Mouse (Mus musculus) activated CD4-positive, CD25-positive, alpha-beta regulatory T cell, adult 4 months (primary cell): ENCODE data around the gene Ankrd12. TPM values are rescaled to one million over a fixed set of nuclear protein-coding genes. Genes with fewer than 3 reads are reported as not detected.
"Not testable (repeated sequence)": the region's sequence is repeated elsewhere in the genome, so short reads cannot be mapped to it uniquely, and the experiment has no call there.

Source experiments
- ATAC-seq: one replicate; pipeline ENCODE4 v1.8.0; 2017
- polyA plus RNA-seq, 2 experiments: library from polyadenylated mRNA; unstranded; fragments of 100-300 nt; shearing (Covaris generic); gene quantifications; one replicate each; pipeline ENCODE4 v1.2.1; 2017

The Ankrd12 gene
- polyA plus RNA-seq, 2 experiments from 2014 or later: 111 to 127 TPM

DNA sequence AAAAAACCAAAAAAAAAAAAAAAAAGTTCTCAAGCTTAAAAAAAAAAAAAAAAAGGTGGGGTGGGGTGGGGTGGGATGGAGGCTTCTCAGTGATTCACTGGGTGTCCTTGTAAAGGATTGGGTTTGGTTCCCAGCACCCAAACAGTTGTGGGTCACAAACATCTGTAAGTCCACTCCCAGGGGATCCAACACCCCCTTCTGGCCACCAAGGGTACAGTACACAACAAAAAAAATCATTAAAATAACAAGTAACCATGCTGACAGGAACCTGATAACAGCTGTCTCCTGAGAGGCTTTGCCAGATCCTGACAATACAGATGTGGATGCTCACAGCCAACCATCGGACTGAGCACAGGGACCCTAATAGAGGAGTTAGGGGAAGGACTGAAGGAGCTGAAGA, 7.6 kb upstream of the Ankrd12 start:
- ATAC-seq: no peak

DNA sequence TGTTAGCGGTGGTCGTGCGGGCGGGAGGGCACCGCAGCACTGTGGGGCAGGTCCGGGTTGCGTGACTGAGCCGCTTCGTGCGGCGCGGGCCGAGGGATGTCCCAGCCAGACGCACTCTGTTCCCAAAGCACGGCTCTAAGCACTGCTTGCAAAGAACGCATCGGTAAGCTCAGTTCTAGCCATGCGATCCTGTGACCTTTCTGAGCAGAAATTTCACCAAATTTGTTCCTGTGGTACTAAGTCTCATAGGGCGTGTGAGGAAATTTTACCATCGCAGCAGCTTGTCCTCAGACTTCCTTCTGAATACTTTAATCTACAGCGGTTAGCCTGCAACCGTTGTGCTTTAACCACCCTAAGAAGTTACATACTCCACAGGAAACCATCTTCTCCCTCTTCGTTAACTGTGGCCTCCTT, 555 bp upstream of the Ankrd12 start:
- ATAC-seq: no peak

DNA sequence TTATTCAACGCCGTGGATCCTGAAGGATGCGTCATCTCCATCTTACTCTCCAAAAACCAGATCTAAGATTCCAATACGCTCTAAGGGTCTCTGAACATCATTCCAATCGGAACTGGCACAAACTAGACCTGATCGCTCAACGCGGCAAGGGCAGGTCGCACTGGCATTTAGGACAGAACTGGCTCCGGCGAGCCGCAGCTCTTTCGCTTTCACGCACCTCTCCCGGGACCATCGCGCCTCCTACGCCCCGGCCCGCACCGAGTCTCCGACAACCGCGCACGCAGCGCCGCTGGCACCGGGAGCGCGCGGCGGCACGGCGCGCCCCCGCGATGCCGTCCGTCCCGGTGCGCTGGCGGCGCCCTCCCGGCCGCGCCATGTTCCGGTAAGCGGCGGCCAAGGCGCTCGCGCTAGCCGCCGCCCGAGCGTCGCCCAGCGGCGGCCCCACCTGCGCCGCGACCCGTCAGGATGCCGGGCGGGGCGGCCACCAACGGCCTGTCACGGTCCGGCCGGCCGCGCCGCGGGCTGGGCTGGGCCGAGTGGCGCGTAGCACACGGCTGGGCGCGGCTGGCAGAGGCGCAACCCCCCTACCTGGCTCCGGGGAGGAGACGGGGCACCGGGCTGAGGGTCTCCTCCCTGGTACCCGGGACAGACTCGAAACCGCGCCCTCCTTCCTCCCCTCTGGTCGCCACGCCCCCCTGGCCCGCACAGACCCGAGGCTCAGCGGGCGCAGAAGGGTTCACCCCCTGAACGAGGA, 538 bp downstream of the Ankrd12 start:
- peak; percentile 12 for ATAC-seq

DNA sequence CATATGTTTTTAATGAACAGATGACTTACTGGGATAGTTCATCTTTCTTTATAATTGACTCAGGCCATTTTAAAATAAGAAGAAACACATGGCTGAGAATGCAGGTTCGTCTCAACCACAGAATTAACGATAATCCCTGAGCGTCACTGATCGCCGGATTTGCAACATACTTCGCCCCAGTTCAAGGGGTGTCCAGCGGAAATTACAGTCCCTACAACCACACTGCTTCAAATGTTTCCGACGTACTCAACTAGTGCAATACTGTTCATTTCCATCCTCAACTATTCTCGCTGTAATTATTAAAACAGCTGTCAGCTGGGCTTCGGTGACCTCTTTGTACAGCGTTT, 1.1 kb downstream of the Ankrd12 start:
- ATAC-seq: peak; percentile 12

DNA sequence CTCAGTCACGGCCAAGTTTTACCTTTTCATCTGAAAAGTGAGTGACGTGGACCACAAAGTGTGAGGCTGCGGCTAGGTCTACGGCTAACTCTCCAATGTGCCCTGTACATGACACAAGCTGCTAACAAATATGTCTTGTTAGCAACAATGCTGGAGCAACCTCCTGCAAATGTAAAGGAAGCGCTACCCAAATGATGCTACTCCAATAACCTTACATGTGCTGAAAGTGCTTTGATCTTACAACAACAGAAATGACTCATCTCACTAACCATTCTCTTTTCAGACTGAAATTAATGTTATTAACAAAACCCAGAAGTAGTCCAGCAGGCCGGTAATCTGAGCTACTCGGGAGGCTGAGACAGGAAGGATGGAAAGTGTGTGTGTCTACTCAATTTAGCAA, 2.9 kb downstream of the Ankrd12 start:
- peak; percentile 44 for ATAC-seq

DNA sequence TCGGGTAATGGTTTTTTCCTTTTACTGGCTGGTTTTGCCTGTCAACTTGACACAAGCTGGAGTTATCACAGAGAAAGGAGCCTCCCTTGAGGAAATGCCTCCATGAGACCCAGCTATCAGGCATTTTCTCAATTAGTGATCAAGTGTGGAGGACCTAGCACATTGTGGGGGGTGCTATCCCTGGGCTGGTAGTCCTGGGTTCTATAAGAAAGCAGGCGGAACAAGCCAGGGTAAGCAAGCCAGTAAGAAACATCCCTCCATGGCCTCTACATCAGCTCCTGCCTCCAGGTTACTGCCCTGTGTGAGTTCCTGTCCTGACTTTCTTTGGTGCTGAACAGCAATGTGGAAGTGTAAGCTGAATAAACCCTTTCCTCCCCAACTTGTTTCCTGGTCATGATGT, 7.9 kb downstream of the Ankrd12 start:
- not testable (repeated sequence) for ATAC-seq

DNA sequence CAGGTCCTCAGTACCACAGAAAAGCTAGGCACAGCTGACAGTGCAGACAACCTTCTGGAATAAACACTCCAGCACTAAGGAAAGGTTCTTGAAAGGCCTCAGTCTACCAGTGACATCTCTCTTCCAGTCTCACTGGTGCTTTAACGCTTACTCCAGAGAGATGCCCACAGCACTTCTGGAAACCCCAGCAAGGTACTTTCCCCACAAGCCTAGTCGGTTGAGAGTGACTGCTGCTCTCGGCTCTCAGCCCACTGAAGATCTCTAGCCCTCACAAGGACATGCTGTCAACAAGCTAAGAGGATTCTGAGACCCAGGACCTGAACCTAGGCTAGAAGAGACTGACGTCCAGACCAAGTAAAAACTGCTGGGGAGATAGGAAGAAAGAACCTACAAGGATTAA, 11.8 kb downstream of the Ankrd12 start:
- ATAC-seq: peak; percentile 81

DNA sequence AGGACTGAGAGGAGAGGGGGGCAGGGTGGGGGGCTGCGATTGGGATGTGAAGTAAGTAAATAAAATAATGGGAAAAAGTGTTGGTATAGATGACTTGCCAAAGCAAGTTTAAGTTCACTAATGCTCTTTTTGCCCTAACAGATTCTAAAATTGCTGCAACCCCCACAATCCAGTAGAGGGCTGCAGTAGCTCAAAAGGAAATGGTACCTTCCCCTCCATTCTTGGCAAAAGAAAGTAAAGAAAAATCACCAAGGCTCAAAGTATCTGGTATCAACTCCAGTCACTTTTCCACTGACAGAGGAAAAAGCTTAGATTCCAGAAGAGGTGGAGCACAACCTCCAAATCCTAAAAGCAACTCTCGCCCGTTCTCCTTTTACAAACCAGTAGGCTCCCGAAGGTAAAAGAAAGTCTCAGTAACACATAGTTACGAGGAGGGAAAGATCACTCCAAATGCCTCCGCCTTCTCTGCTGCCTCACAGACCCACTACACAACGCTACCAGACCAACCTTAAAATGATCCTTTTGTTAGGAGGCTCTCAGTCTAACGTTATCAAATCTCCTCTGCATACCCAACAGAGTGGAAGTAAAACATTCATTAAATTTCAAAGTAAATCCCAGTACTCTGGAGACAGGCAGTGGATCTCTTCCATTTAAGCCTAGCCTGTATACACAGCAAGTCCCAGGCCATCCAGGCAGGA, 15.5 kb downstream of the Ankrd12 start:
- ATAC-seq: peak; percentile 44

DNA sequence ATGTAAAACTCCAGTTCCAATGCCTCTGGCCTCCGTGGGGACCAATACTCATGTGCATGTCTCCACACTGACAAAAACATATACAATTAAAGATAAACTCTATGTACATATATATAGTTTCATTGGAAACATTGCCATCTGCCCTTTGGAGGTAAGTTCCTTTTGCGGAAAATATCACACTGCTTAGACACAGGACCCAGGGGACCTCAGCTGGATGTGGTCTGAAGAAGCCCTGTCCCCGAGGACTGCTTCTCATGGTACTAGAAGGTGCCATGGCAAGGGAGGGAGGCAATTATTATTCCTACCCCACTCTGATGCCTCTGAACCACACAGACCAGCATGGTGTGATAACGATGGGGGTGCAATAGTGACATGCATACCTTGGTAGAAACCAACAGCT, 18.7 kb downstream of the Ankrd12 start:
- no peak for ATAC-seq

DNA sequence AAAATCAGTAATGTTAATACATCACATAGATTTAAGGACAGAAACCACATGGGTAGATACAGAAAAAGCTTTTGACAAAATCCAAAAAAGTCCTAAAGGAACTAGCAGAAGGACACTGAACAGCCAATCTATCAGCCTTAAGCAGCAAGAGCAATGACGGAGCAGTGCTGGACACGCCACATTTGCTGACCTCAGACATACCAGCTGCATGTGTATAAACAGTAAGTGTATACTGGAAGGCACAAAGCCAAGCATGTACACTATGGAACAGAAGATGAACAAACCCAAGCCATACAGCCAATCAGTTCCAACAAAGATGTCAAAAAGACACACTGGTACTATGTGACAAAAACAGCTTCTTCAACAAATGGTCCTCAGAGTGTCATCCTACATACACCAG, 19.7 kb downstream of the Ankrd12 start:
- ATAC-seq: no peak

DNA sequence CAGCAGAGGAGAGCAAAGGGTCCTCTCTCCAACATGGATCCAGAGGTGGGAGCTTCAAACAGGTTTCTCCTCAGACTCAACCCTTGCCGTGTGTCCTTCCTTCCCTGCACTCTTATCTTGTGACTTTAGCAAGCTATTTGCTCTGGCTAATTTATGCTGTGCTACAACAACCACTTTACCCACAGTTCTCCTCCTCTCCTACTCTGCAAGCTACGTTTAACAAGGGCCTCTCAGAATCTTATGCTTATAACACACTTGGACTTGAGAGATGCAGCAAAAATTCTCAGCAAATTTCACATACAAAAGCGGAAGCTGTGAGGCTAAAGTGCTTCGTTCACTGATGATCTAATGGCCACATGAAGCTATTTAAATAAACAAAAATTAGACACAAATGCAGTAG, 23.5 kb downstream of the Ankrd12 start:
- ATAC-seq: no peak

DNA sequence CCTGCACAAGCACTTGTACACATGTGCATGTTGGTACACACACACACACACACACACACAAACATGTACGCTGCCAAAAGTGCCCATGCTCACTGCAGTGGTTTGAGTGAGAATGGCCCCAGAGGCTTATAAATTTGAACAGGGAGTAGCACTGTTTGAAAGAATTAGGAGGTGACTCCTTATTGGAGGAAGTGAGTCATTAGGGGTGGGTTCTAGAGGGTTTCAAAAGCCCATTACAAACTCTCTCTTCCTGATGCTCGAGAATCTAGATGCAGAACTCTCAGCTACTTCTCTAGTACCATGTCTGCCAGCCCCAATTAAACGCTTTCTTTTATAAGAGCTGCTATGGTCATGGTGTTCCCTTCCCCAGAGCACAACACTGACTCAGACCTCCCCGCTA, 28.1 kb downstream of the Ankrd12 start:
- ATAC-seq: no peak

DNA sequence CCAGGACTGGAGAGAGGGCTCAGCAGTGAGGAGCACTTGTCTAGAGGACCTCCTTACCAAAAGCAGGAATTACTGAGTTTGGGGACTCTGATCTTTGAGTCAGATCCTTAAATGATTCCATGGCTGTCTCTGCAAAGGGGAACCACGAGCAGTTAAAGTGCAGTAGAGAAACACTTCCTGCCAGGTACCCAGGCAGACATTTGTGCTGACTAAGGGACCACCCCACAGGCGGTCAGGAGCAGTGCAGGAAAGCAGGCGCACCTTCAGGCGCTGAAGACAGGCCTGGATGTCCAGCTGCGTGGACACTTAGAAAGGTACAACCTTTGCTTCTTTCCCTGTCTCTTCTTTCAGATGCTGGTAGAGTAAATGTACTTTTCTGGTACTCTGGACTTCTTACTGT, 28.7 kb downstream of the Ankrd12 start:
- no peak for ATAC-seq

DNA sequence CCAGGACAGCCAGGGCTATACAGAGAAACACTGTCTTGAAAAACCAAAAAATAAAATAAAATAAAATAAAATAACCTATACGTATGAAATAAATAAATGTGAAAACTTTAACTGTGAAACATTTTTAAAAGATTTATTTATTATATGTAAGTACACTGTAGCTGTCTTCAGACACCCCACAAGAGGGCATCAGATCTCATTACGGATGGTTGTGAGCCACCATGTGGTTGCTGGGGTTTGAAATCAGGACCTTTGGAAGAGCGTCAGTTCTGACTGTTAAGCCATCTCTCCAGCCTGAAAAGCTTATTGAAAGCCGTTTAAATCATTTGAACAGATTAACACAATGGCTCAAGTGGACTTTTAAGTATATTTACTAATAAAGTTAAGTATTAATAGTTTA, 33.2 kb downstream of the Ankrd12 start:
- ATAC-seq: not testable (repeated sequence)

DNA sequence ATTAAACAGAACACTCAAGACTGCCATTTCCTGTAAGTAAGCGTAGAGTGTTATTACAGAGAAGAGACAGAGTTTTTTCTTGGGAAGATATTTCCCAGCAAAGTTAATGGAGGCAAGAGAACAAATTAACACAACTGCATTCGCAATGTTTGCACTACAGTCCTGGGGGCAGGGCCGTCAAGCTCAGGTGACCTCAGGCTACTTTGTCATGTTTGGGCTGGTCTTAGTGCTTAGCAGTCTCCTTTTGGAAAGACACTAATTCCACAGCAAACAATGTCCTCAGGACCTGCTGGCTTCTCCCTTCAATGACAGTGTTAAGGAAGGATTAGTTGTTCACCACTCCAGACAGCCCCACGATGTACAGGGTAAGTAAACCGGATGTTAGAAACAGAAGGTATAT, 35.9 kb downstream of the Ankrd12 start:
- no peak for ATAC-seq

DNA sequence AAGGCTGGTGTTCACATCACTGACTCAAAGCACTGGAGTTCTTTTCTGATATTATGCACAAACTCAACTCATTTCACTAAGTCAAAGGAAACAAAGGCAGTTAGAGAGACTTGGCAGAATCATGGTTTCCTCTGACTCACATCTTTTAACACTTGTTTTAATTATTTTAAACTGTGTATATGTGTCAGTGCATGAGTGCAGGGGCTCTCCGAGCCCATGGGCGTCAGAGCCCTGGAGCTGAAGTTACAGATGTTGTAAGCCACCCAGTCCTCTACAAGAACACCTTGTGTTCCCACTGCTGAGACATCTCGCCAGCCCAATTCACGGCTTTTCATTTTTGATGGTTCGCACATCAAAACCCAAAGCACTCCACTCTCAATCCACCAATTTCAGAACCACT, 43.6 kb downstream of the Ankrd12 start:
- ATAC-seq: no peak

DNA sequence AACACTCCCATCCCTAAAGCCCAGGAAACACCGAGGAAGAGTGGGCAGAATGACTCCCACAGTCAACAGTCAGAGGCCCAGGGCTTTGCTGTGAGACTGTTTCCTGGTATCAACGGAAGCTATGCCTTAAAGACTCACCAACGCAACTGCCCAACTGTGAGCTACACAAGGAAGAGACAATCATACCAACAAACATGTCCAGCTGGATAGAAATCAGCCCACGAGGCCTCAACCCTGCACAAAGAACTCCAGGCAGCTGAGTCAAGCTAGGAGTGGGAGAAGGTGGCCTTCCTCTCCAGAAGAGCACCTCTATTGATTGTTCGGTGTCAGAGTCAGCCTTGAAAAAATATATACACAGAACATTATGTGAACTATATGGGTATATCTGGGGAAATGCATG, 44.9 kb downstream of the Ankrd12 start:
- no peak for ATAC-seq

DNA sequence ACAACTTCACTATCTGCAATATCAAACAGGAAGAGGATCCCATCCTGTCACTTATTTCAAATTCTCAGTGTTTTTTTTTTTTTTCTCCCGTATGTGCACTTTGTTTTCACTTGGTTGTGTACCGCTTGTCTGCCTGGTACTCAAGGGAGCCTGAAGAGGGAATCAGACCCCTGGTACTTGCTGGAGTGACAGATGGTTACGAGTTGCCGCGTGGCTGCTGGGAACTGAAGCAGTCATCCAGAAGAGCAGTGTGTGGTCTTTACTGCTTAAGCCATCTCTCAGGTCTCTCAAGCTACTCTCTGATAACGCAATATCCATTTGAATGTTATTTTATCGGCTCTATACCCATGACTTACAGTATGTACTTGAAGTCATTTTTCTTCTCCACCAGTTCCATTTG, 52.7 kb downstream of the Ankrd12 start:
- no peak for ATAC-seq

DNA sequence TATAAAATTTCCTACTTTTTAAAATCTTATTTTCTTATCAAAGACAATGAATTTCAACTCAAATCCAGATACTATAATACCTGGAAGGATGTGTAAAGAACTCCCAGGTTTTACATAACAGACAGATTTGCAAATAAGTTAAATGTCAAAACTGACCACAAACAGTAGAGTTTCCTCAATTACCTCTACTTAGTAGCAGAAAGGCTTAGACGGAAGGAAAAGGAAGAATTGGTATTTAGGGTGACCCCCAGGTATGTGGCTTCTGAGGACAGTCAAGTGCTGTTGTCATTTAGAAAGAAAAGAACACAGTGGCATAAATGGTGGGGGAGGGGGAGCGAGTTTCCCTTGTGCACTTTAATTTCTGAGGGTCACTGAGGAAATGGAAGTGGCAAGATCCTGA, 65.1 kb downstream of the Ankrd12 start:
- ATAC-seq: no peak

DNA sequence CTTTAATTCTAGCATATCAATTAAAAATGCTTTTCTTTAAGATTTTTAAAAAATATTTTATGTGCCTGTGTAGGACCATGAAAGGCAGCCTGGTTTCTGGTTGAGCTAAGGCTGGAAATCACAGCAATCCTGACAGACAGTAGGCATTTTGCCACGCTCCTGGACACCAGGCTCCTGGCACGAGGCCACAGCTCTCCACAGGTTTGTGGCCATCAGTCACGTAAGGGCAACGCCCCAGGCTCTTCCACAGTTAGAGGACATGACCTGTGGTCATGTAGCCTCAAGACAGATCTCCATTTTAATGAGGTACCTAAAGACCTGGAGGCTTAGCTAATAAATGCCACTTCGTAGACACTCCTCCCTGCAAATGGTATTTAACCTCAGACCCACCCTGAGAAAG, 69.0 kb downstream of the Ankrd12 start:
- no peak for ATAC-seq

DNA sequence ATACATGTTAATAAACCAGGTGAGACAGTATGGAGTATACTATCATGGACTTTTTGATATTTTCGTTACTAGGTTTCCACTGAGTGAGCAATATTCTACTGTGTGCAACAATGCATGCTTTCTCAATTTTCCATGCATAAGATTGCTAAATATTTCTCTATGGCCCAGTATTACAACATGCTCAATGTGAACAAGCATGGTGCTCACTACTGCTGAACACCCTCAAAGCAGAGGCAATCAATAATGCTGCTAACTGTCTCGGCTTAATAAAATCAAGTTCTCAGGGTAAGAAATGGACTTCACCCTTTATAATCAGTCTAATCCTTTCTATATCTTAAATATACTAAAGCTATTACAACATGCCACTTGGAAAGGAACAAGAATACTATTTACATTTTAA, 69.4 kb downstream of the Ankrd12 start:
- ATAC-seq: no peak

DNA sequence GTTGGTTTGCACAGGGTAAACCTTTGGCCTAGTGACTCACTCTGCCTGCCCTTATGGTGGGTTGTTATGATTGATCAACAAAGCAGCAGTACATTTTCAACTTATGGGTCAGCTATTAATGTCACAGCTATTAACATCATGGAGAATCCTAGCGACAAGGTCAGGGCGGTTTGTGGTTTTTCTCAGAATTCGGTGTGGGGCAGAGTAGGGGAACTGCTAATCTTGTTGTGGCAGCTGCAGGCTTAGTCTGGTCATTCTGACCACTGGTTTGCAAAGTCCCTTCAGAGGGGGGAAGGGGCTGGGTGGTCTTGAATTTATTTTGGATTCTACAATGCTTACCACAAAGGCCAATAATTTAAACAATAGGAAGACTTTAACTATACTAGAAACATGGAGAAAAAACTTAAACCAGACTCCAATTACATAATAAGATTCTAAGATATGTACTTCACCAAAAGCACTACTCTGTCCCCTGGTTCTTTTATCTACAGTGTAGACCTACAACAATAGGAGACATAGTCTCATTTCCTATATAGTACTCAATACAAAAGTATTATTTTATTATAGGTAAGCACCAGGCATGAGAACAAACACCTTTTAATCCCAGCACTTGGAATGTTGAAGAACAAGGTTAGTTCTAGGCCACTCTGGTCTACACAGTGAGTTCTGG, 88.6 kb downstream of the Ankrd12 start:
- no peak for ATAC-seq

DNA sequence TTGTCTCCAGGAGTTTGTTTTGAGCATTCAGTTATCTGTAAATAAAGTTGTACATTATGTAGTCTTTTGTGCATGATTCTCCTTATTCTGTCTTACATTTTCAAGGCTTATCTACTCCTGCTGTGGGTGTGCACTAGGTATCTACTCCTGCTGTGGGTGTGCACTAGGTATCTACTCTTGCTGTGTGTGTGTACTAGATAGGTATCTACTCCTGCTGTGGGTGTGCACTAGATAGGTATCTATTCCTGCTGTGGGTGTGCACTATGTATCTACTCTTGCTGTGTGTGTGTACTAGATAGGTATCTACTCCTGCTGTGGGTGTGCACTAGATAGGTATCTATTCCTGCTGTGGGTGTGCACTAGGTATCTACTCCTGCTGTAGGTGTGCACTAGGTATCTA, 100.2 kb downstream of the Ankrd12 start:
- not testable (repeated sequence) for ATAC-seq

DNA sequence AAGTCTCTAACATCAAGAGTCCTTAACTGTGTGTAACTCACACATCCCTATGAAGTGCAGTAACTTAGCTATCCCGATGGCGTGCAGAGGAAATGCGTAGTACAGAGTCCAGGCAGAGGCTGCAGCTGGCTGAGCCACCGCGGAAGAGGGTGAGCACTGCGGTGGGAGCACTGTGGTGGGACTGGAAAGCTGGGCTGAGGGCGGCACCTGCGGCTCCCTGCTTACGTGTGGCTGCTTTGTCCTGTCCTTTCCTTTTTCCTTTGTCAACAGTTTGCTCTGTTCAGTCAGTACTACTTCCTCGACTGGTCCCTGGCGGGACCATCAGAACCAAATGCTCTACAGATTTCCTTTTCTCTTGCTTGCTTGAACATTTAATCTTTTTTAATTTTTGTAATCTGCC, 109.1 kb downstream of the Ankrd12 start:
- no peak for ATAC-seq
